Mouse (Mus musculus) telencephalon, adult 2 months (tissue): ENCODE data around the gene Nfatc3.
"Not testable (repeated sequence)": the region's sequence is repeated elsewhere in the genome, so short reads cannot be mapped to it uniquely, and the experiment has no call there.

Experiments used
- DNase-seq: peaks from one replicate; pipeline ENCODE4 v3.0.0-alpha.2; 2011; ENCODE audit warnings: low read depth, low spot score

The Nfatc3 gene

GRCm38 (mm10) chr8:106058731-106059612, at the start of gene Nfatc3:
TSS of gene Nfatc3 (plus strand) at chr8:106058840.
- DNase-seq, result peak; percentile 96

DNA sequence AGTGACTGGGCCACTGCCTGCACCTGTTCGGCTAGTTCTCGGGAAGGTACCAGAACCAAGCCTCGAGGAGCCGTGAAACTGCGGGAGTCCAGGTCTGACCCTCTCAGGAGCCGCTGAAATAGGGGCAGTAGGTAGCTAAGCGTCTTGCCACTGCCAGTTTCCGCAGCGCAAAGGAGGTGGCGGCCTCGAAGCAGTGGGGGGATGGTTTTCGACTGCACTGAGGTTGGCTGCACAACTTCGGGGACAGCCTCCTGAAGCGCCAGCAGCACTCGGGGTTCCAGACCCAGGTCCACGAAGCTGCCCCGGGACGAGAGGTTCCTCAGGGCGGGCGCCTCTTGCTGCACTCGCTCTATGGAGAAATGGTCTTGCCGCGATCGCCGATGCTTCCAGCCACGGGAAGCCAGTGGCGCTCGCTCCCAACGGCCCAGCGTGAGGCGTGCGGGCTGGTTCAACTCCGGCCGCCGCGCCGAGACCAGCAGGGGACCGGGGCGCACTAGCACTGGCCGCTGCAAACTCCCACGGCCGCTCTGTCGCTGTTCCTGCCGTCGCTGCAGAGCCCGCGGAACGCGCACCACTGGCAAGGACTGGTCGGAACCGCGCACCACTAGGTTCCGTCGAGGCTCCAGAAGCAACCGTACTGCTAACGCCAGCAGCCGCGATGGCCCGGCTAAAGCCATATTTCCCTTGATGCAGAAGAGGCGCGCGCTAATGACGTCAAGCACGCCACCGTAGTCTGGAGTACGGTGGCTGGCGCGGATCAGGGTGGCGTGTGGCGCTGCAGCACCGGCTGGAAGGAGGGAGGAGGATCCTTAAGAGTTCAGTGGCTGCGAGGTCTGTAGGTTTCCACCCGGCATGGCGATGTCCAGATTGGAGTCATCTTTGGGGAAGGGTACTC, 47.6 kb upstream of the Nfatc3 start:
- peak; percentile 93 for DNase-seq

DNA sequence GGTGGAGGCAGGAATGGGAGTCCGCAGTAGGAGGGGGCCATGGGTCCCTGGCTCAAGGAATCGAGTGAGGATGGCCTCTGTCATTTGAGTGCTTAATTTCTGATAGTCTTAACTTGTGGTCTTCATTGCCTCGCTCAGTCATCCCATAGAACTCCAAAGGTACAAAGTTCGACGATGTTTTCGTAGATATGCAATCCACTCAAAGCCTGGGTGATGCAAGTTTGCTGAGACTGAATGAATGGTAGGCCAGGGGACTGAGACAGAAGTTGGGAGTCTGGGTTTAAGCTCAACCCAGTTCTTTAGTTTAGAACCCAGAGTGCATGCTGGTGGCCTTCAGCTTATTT, 47.0 kb upstream of the Nfatc3 start, which contains the start of gene Ddx28:
Gene Ddx28 (minus strand): TSS at position 240 of the 344 bp plus-strand sequence.
- DNase-seq, result no peak

GRCm38 (mm10) chr8:106012203-106012602, 46.4 kb upstream of the Nfatc3 start:
- not testable (repeated sequence) for DNase-seq

- DNase-seq, result no peak
These were observed 42.4 kb upstream of the Nfatc3 start for GRCm38 (mm10) chr8:106016284-106016683.

DNA sequence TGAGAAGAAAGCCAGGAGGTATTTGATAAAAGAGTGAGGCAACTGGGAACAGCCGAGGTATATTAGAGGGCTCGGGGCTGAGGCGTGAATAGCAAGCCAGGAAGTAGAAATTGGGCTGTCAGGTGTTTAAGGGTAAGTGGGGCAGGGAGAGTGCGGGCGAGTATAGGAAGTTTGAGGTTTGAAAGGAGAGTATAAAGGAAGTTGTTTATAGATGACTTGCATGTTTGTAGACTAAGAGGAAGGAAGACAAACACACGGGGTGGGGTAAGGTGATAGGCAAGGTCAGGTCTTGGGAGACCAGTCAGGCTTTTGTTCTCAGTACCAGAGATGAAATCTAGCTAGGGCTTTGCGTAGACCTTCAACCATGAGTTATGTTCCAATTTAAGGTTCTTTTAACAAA, 41.5 kb upstream of the Nfatc3 start:
- no peak for DNase-seq

- DNase-seq, result no peak
These were observed 40.6 kb upstream of the Nfatc3 start for GRCm38 (mm10) chr8:106018039-106018438.

- peak; percentile 31 for DNase-seq
These were observed 36.2 kb upstream of the Nfatc3 start for GRCm38 (mm10) chr8:106022483-106022882.

DNA sequence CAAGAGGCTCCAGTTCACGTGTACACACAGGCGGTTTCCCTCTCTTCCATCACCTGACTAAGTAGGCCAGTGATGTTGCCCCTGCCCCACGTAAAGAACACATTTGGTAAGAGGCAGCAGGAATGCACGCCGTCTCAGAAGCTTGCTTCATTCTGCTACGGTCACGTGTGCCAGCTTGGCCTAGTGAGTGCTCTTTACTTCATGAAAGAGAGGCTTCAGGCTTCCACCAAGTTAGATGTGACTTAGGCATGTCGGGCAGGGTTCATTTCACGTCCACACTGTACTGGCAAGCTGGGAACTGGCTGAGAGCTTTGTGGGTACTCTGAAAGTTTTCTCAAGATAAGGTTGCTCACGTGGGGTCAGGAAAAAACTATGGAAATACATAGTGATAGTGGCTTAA, 19.9 kb upstream of the Nfatc3 start:
- no peak for DNase-seq

GRCm38 (mm10) chr8:106039605-106040004, 19.0 kb upstream of the Nfatc3 start:
- DNase-seq, result no peak

GRCm38 (mm10) chr8:106040218-106040617, 18.4 kb upstream of the Nfatc3 start:
- no peak for DNase-seq

- no peak for DNase-seq
These were observed 15.6 kb upstream of the Nfatc3 start for GRCm38 (mm10) chr8:106043055-106043454.

DNA sequence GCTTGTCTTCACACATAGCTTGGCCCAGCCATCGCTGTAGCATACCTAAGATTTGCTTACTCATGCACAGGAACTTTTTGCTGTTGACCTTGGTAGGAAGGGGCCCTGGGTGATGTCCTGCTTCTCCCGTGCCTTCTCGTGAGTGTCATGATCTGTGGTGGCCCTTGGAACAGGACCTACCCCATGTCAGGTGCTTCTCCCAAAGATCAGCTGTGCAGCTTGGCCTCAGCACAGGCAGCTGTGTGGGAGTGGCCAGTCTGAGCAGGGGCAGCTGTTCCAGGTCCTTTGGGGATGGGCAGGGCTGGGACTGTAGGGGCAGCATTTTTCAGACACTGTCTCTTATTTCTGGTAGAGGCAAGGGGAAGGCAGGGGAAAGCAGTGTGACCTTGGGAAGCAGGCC, 14.5 kb upstream of the Nfatc3 start:
- DNase-seq, result no peak

DNA sequence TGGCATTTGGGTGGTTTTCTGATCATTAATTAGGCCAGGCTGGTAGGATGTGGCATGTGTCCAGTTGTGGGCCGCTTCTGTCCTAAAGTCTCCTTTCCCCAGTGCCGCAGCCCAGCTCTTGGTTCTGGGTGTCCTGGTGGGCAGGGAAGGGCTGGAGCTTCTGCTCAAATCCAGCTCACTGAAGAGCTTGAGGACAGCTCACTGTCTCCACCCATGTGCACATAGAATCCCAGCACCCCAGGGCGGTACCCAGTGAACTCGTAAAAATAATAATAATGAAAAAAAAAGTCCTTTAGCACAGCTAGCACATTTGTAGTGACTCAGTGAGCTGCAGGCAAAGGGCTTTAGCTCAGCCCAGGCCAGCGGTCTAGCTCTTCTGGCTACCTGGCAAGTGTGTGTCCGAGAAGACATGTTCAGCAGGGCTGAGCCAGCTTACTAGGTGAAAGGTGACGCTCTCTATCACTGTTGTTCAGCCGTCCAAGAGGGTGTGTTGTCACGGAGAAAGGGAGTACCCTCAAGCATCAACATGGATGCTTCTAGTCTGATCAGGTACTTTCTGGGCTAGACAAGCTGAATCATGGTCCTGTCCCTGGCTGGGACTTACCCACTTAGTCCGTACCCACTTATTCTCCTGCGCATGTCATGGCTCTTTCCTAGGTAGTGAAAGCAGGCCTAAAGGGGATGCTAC, 11.6 kb upstream of the Nfatc3 start:
- no peak for DNase-seq

DNA sequence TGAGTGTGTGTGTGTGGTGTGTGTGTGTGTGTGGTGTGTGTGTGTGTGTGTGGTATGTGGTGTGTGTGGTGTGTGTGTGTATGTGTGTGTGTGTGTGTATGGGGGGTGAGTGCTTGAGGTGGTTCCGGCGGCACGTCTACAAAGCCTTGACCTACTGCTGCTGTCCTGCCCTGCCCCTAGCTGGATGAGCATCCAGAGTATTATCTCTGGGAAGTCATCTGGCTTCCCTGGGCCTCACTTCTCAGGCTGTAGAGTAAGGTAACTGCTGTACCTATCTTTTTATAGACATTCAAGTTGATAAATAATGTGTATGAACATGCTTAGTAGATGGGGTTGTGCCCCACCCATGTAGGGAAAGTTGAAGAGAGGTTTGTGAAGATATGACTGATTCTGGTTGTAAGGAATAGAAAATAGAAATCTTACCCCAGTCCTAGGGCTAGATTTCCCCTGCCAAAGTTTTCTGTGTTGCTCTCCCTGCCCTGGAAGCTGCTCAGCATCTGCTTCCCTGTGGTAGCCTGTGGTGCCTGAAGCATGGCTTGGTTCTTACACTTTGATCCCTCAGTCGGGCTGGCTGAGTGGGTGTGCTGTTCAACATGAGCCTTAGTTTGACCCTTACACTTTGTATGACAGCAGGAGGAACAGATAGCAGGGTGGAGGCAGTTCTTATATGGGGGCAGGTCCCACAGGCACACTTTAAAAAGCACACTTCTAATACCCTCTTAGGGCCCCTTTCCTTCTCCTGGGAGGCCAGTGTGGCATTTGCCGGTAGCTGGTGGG, 10.6 kb upstream of the Nfatc3 start:
- DNase-seq, result no peak

DNA sequence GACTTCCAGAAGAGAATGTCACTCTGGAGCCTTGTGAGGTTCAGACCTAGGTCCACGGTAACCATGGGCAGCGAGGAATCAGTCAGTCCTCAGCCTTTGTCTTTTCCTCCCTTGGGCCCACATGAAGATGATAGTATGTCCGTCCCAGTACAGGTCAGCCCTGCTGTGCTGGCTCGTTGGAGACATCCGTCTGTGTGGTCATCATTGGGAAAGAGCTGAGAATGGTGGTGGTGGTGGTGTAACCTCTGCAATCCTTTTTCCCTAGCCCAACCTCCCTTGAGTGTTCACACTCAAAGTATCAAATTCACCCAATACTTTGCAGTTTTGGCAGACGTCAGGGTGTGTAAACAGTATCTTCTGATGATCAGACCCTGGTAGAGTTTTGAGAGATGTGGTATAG, 8.8 kb upstream of the Nfatc3 start:
- DNase-seq, result no peak

- no peak for DNase-seq
These were observed 7.6 kb upstream of the Nfatc3 start for GRCm38 (mm10) chr8:106051068-106051467.

DNA sequence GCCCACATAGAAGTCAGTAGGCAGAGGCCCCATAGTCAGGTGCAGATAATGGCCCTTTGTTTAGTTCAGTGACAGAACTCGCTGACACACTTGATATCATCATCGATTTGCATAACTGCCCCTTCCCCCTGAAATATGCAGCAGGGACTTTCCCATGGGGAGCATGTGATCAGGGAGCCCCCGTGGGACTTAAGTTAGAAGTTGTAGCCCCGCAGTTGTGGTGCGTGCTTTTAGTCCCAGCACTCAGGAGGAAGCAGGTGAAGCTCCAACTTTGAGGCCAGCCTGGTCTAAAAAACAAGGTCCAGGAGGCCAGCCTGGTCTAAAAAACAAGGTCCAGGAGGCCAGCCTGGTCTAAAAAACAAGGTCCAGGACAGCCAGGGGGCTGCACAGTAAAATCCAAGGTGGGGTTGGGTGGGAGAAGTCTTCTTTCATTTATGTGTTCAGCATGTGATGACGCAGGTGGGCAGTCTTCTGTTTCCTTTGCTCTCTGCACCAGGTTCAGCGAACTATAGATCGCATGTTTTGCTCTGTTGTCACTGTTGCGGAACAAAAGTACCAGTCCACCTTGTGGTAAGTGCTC, 6.0 kb upstream of the Nfatc3 start:
- no peak for DNase-seq

GRCm38 (mm10) chr8:106054190-106054811, 4.3 kb upstream of the Nfatc3 start:
- DNase-seq, result no peak

DNA sequence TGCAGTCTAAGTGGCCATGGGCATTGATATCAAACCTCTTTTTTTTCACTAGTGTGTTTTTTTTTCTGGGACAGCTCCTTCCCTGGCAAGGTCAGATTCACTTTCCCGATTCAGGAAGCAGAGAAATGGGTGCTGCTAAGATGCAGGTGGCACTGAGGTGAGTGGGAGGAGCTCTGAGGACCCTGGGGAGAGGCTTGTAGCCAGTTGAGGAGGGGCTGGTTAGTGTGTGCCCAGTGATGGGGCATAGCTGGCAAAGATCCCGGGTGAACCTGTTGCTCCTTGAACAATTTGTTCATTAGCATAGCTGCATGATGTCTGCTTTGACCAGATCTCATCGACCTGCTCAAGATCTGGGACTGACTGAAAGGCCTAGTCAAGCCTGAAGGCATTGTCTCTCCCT, 3.6 kb upstream of the Nfatc3 start:
- no peak for DNase-seq
